Mouse (Mus musculus): Measurements from ENCODE around the gene Emx2. TPM values are rescaled to one million over a fixed set of nuclear protein-coding genes. Genes with fewer than 3 reads are reported as not detected.

Emx2 gene
- 9.6 and 12.1 TPM in 2 replicates for polyA plus RNA-seq (2012; rRNA removed)

- DNase-seq (ENCODE audit: extremely low spot score in 1 of 2, low spot score in 1 of 2): peak; percentile 50 to 66
These were observed at the start of gene Emx2 for GRCm38 (mm10) chr19:59457951-59458742. Gene Emx2, plus strand, starts transcription at chr19:59458372.

GRCm38 (mm10) chr19:59414128-59414527, 44.0 kb upstream of the Emx2 start:
- no peak for DNase-seq (ENCODE audit: extremely low spot score in 1 of 2, low spot score in 1 of 2)

GRCm38 (mm10) chr19:59418024-59418423, 40.1 kb upstream of the Emx2 start:
- peak; percentile 81 to 98 for DNase-seq (ENCODE audit: extremely low spot score in 1 of 2, low spot score in 1 of 2)

DNA sequence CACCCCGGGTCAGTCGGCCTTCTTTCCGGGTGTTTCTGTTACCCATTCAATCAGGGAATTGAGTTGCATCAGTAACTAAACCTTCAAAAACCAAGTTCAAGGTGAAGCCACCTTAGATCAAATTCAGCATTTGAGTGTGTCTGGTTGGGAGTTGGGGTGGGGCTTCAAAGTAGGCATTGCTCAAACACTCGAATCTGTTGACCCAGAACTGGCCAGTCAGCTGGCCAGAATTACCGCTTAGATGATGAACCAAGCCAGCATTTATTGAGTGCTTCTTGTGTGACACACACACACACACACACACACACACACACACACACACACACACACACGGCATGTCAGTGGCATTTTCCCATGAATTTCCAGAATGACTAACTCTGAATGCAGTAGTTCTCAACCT, 39.5 kb upstream of the Emx2 start:
- no peak for DNase-seq (ENCODE audit: extremely low spot score in 1 of 2, low spot score in 1 of 2)

DNA sequence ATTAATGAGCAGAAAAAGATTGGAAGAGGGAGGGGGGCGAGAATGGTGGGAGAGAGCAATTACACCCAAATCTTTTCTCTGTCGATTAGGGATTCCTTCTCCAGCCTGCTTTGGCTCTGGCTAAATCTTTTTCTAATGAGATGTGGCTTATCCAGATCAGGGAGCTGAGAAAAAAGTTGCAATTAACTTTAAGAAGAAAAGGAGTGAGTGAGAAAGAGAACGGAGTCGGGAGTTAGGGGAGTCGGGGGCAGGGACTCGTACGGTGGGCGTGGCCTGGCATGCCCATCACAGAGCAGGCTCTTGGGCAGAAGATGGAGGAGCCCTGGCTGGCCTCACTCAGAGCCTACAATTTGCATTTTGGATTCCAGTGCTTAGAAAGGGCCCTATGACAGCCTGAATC, 35.8 kb upstream of the Emx2 start:
- DNase-seq (ENCODE audit: extremely low spot score in 1 of 2, low spot score in 1 of 2): no peak

- no peak for DNase-seq (ENCODE audit: extremely low spot score in 1 of 2, low spot score in 1 of 2)
These were observed 34.5 kb upstream of the Emx2 start for GRCm38 (mm10) chr19:59423685-59424084.

DNA sequence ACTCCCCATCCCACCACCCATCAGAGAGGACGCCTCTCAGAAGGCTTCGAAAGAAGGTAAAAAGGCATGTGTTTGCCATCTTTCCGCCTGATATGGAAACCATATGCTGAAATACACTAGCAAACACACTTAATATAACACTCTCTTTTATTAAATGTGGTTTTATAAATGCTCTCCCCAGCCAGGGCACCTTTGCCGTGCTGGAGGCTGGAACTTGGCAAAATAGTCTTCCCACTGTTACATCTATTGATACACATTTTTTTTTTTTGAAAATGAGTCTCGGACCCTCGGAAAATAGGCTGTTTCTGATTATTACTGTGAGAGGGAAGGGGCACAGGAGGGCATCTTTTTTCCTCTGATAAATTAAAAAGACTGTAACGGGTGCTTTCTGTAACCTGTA, 33.2 kb upstream of the Emx2 start:
- DNase-seq (ENCODE audit: extremely low spot score in 1 of 2, low spot score in 1 of 2): no peak

- DNase-seq (ENCODE audit: extremely low spot score in 1 of 2, low spot score in 1 of 2): no peak
These were observed 25.9 kb upstream of the Emx2 start for GRCm38 (mm10) chr19:59432286-59432685.

- no peak for DNase-seq (ENCODE audit: extremely low spot score in 1 of 2, low spot score in 1 of 2)
These were observed 7.5 kb upstream of the Emx2 start for GRCm38 (mm10) chr19:59450561-59451135.

- DNase-seq (ENCODE audit: extremely low spot score in 1 of 2, low spot score in 1 of 2): no peak
These were observed 6.7 kb upstream of the Emx2 start for GRCm38 (mm10) chr19:59451441-59451951.

DNA sequence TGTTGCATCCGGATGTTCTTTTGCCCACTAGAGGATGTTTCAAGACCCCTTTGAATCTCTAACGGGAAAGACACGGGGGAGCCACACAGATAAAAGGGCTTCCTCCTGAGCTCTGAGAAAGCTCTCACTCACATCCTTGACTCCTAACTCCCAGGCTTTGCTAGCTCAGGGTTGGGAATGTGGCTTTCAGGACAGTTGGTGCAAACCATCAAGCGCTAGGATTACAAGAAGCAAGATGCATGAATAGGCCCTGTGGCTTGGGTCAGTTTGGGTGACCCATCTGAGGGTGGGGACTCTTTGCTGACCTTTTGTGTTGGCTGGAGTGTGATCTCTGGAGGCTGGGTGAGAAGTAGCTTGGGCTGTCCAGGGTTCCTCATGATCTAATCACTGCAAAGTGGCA, 5.9 kb upstream of the Emx2 start:
- DNase-seq (ENCODE audit: extremely low spot score in 1 of 2, low spot score in 1 of 2): no peak

DNA sequence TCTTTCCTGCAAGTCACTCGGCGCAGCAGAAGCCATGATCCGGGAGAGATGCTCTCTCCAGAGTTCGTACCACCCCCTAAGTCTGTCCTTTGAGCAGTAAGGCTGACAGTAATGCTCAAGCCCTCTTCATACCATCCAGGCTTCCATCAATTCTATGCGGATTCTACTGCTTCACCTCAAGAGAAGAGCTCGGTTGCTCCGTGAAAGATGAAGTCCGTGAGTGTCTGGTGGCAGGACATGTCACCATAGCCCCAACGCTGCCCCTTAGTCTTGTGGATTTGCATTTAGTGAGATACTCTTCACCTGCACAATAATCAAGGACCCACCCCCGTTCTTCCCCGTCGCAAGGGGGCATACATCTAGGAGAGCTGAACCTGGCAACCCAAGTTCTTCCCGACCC, 4.6 kb upstream of the Emx2 start:
- DNase-seq (ENCODE audit: extremely low spot score in 1 of 2, low spot score in 1 of 2): no peak

- DNase-seq (ENCODE audit: extremely low spot score in 1 of 2, low spot score in 1 of 2): peak in 1 of 2 experiments; percentile 88
These were observed 4.0 kb upstream of the Emx2 start for GRCm38 (mm10) chr19:59454196-59454595.

- DNase-seq (ENCODE audit: extremely low spot score in 1 of 2, low spot score in 1 of 2): no peak
These were observed 2.5 kb upstream of the Emx2 start for GRCm38 (mm10) chr19:59455671-59456070.

DNA sequence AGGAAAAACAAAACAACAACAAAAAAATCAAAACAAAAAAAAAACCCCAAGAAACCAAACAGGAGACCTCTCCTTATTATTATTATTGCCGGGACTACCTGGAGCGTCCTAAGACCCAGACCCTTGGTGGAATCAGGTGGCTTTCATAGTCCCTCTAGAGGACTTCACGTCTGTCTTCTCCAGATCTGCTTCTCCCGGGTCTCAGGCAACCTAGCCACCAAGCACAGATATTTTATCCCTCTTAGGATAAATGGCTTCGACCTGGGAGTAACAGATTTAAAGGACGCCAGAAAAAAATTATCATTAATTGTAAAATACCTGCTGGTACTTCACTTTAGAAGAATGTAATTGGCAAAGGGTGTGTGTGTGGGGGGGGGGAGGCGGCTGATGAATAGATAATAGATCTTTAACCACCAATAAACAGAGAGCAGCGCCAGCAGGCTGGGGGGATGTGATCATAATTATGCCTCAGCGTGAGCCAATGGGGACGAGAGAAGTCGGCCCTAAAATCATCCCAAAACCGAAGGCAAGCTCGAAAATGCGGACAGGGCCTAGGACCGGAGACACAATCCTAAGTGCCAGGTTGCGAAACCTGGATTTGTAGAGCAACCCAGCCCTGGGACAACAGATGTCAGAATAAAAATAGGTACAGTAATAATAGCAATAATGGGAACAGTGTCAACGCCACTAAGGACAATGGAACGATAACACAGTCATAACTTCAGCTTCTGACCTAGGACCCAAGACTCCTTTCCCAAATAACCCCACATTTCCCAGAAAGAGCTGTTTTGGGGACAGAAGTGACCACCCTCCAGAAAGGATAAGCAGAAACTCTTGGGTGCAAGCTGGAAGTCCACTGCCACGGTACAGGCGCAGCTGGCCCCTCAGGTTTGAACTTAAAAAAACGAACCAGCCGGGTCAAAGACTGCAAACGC, 894 bp upstream of the Emx2 start:
- peak; percentile 27 to 67 for DNase-seq (ENCODE audit: extremely low spot score in 1 of 2, low spot score in 1 of 2)

GRCm38 (mm10) chr19:59458743-59459135, 567 bp downstream of the Emx2 start:
- DNase-seq (ENCODE audit: extremely low spot score in 1 of 2, low spot score in 1 of 2): no peak

DNA sequence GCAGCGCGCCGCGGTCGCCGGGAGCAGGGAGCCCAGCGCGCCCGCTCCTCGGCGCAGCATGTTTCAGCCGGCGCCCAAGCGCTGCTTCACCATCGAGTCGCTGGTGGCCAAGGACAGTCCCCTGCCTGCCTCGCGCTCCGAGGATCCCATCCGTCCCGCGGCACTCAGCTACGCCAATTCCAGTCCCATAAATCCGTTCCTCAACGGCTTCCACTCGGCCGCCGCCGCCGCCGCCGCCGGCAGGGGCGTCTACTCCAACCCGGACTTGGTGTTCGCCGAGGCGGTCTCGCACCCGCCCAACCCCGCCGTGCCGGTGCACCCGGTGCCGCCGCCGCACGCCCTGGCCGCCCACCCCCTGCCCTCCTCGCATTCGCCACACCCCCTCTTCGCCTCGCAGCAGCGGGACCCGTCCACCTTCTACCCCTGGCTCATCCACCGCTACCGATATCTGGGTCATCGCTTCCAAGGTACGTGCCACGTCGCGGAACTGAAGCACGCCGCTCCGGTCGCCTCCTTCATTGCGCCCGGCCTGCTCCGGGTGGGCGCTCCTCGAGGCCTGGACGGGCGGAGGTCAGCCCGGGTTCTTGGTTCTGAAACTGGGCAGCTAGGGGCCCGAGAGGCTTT, 1.1 kb downstream of the Emx2 start:
- DNase-seq (ENCODE audit: extremely low spot score in 1 of 2, low spot score in 1 of 2): no peak

DNA sequence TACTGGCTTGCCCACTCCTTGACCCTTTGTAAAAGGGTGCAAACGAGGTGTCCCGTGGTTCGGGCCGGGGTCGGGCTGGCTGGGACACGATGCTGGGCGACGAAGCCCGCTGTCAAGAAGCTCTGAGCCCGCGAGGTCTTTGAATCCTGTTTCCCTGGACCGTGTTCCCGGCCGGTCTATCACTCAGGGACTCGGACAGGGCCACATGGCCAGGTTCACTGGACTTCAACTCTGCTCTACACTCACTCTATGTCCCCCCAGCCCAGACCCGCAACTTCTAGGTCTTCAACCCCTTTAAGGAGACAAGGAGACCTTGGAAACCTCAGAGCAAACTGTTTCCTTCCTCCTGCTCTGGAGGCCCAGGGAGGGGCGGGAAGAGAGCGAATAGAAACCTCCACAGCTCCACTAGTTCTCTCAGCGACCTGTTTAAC, 1.7 kb downstream of the Emx2 start:
- no peak for DNase-seq (ENCODE audit: extremely low spot score in 1 of 2, low spot score in 1 of 2)

DNA sequence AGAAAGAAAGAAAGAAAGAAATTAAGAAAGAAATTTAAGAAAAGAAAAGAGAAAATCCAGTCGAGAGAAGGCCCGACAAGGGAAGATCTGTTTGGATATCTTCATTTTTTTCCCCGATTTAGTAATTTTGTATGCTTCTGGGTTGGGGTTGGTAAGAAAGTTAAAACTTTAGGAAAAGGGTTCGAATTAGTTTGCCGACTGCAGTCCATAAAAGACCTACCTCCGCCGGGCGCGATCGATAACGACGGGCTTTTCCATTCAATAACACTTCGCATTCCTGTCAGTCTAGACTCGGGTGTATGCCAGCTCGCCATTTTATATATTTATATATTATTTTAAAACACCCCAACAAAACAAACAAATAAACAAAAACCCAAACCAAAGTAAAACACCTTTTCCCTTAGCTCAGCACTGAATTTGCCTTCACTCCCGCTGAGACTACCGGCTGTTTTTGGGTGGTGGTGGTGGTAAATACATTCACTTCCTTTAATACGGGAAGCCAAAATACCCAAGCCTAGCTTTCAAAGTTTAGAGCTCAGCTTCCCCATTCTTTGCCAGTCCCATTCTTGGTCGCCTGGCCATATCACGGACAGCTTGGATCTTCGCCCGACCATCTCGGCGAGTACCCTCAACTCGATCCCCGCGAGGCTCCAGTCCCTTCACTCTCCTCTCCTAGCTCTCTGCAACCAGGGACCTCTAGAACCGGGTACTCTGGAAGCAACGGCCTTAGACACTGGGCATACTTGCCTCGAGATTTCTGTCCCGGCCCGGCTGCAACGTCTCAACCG, 2.4 kb downstream of the Emx2 start:
- no peak for DNase-seq (ENCODE audit: extremely low spot score in 1 of 2, low spot score in 1 of 2)

All from frontal cortex, adult 2 months (tissue).